Mouse (Mus musculus): ENCODE measurements around the gene Ceacam19.

The Ceacam19 gene

GRCm38 (mm10) chr7:19876781-19877425 is 10.9 kb downstream of the Ceacam19 start:
- DNase-seq, result no peak

- peak in 1 of 2 experiments; percentile 39 for DNase-seq
Observed at GRCm38 (mm10) chr7:19875948-19876682, 11.7 kb downstream of the Ceacam19 start.

- DNase-seq, result peak; percentile 71 to 72
Observed at GRCm38 (mm10) chr7:19871943-19872601, 15.7 kb downstream of the Ceacam19 start.

- peak; percentile 51 for DNase-seq
Observed at GRCm38 (mm10) chr7:19871137-19871621, 16.6 kb downstream of the Ceacam19 start.

- DNase-seq, result no peak
Observed at GRCm38 (mm10) chr7:19867751-19868399, 19.9 kb downstream of the Ceacam19 start.

- no peak for DNase-seq
Observed at GRCm38 (mm10) chr7:19866490-19866889, 21.3 kb downstream of the Ceacam19 start.

GRCm38 (mm10) chr7:19865246-19866036 is 22.3 kb downstream of the Ceacam19 start:
- DNase-seq, result no peak

GRCm38 (mm10) chr7:19864241-19864640 is 23.5 kb downstream of the Ceacam19 start:
- no peak for DNase-seq

- no peak for DNase-seq
Observed at GRCm38 (mm10) chr7:19861199-19861598, 26.6 kb downstream of the Ceacam19 start, which contains the start of gene Ceacam16. TSS of gene Ceacam16 (minus strand) at chr7:19861299.

- DNase-seq, result peak; percentile 40 to 58
Observed at GRCm38 (mm10) chr7:19859740-19860139, 28.0 kb downstream of the Ceacam19 start.

GRCm38 (mm10) chr7:19856283-19856682 is 31.5 kb downstream of the Ceacam19 start:
- DNase-seq, result no peak

GRCm38 (mm10) chr7:19855663-19856062 is 32.1 kb downstream of the Ceacam19 start:
- no peak for DNase-seq

- DNase-seq, result no peak
Observed at GRCm38 (mm10) chr7:19853526-19853925, 34.2 kb downstream of the Ceacam19 start.

- DNase-seq, result peak; percentile 29 to 50
Observed at GRCm38 (mm10) chr7:19851858-19852570, 35.8 kb downstream of the Ceacam19 start, which contains the start of gene Gm19345. TSS of gene Gm19345 (plus strand) at chr7:19852003.

- peak; percentile 79 to 87 for DNase-seq
Observed at GRCm38 (mm10) chr7:19844521-19845171, 43.1 kb downstream of the Ceacam19 start.

- DNase-seq, result peak; percentile 76 to 77
Observed at GRCm38 (mm10) chr7:19843561-19843960, 44.2 kb downstream of the Ceacam19 start.

- DNase-seq, result peak; percentile 31 to 44
Observed at GRCm38 (mm10) chr7:19842885-19843504, 44.8 kb downstream of the Ceacam19 start.

- peak; percentile 64 to 82 for DNase-seq
Observed at GRCm38 (mm10) chr7:19841686-19842413, 45.9 kb downstream of the Ceacam19 start.

- DNase-seq, result no peak
Observed at GRCm38 (mm10) chr7:19840936-19841335, 46.8 kb downstream of the Ceacam19 start.

Measured in thymus, postnatal 36 days (tissue).